Mouse (Mus musculus): ENCODE measurements around the gene Timp1. TPM values are rescaled to one million over a fixed set of nuclear protein-coding genes. Genes with fewer than 3 reads are reported as not detected.

Gene Timp1
- polyA plus RNA-seq (2015; fragmentation: Nextera tagmentation; extraction: Ambion mirVana) = 11.4 and 13.3 TPM in 2 replicates

GRCm38 (mm10) chrX:20869962-20870513 lies at the start of gene Timp1:
Gene Timp1, plus strand, starts transcription at chrX:20870166.

GRCm38 (mm10) chrX:20920844-20921364 lies 50.9 kb downstream of the Timp1 start, which contains the start of gene Syn1:
Gene Syn1, minus strand, starts transcription at chrX:20921004.

Other genes with a start within 250 kb of the Timp1 start
- gene Uba1, start 211.8 kb upstream of the Timp1 start, polyA plus RNA-seq (2015; fragmentation: Nextera tagmentation; extraction: Ambion mirVana) = 69.4 and 70.5 TPM in 2 replicates
- 30.0 and 32.5 TPM in 2 replicates for gene Cdk16, start 182.2 kb upstream of the Timp1 start, polyA plus RNA-seq (2015; fragmentation: Nextera tagmentation; extraction: Ambion mirVana)
- gene Usp11, start 166.3 kb upstream of the Timp1 start, polyA plus RNA-seq (2015; fragmentation: Nextera tagmentation; extraction: Ambion mirVana) = 5.6 and 7.4 TPM in 2 replicates
- 46.5 and 48.9 TPM in 2 replicates for gene Araf, start 72.4 kb upstream of the Timp1 start, polyA plus RNA-seq (2015; fragmentation: Nextera tagmentation; extraction: Ambion mirVana)
- not detected in 2 replicates for gene Syn1, start 50.8 kb downstream of the Timp1 start, polyA plus RNA-seq (2015; fragmentation: Nextera tagmentation; extraction: Ambion mirVana)
- 39.1 and 60.3 TPM in 2 replicates for gene Cfp, start 61.4 kb downstream of the Timp1 start, polyA plus RNA-seq (2015; fragmentation: Nextera tagmentation; extraction: Ambion mirVana)
- gene Elk1, start 80.4 kb downstream of the Timp1 start, polyA plus RNA-seq (2015; fragmentation: Nextera tagmentation; extraction: Ambion mirVana) = 2.6 and 2.8 TPM in 2 replicates
- 62.3 and 66.8 TPM in 2 replicates for gene Uxt, start 91.9 kb downstream of the Timp1 start, polyA plus RNA-seq (2015; fragmentation: Nextera tagmentation; extraction: Ambion mirVana)
- gene Zfp182, start 192.2 kb downstream of the Timp1 start, polyA plus RNA-seq (2015; fragmentation: Nextera tagmentation; extraction: Ambion mirVana) = 3.3 and 3.8 TPM in 2 replicates
- not detected in 2 replicates for gene Spaca5, start 198.2 kb downstream of the Timp1 start, polyA plus RNA-seq (2015; fragmentation: Nextera tagmentation; extraction: Ambion mirVana)
- gene Zfp300, start 219.4 kb downstream of the Timp1 start, polyA plus RNA-seq (2015; fragmentation: Nextera tagmentation; extraction: Ambion mirVana) = 0.46 and 0.51 TPM in 2 replicates
- gene Ssxa1, start 245.7 kb downstream of the Timp1 start, polyA plus RNA-seq (2015; fragmentation: Nextera tagmentation; extraction: Ambion mirVana) = not detected in 2 replicates